Mouse (Mus musculus) midbrain, embryonic 13.5 days (tissue): ENCODE results near the gene Commd3. TPM values are rescaled to one million over a fixed set of nuclear protein-coding genes. Genes with fewer than 3 reads are reported as not detected.

Experiments
- ATAC-seq: fragments of 200-750 bp; cut with Nextera tagmentation; 2 replicates; pipeline ENCODE4 v1.8.0; 2017; ENCODE audit warnings: mild to moderate bottlenecking, moderate TSS enrichment, moderate library complexity
- H3K27ac ChIP-seq: fragments of 300-500 bp; sonication (generic); 2 replicates; pipeline ENCODE4 v1.5.1; 2015; ENCODE audit warnings: inconsistent platforms, mild to moderate bottlenecking, moderate library complexity
- H3K27me3 ChIP-seq: fragments of 300-500 bp; sonication (generic); 2 replicates; pipeline ENCODE4 v1.6.1; 2015; ENCODE audit warnings: mild to moderate bottlenecking, inconsistent platforms
- H3K36me3 ChIP-seq: fragments of 300-500 bp; sonication (generic); 2 replicates; pipeline ENCODE4 v1.6.1; 2015; ENCODE audit warnings: mild to moderate bottlenecking, inconsistent platforms
- H3K4me1 ChIP-seq: fragments of 300-500 bp; sonication (generic); replicated peaks from 2 replicates; pipeline ENCODE4 v1.6.1; 2015; ENCODE audit warnings: inconsistent platforms
- H3K4me2 ChIP-seq: fragments of 300-500 bp; sonication (generic); replicated peaks from 2 replicates; pipeline ENCODE4 v1.6.1; 2015; ENCODE audit warnings: moderate library complexity, mild to moderate bottlenecking, inconsistent platforms
- H3K4me3 ChIP-seq: fragments of 300-500 bp; sonication (generic); replicated peaks from 2 replicates; pipeline ENCODE4 v1.5.1; 2015; ENCODE audit warnings: mild to moderate bottlenecking, inconsistent platforms
- H3K9ac ChIP-seq: fragments of 300-500 bp; sonication (generic); replicated peaks from 2 replicates; pipeline ENCODE4 v1.6.1; 2015; ENCODE audit warnings: mild to moderate bottlenecking, inconsistent platforms
- H3K9me3 ChIP-seq: fragments of 300-500 bp; sonication (generic); 2 replicates; pipeline ENCODE4 v1.6.1; 2016; ENCODE audit warnings: mild to moderate bottlenecking, inconsistent platforms
- WGBS: fragments of 180-500 bp; shearing (Covaris S2); methylation state at CpG from one replicate; pipeline ENCODE4 v1.1.7; 2015; 5-methylcytosine and 5-hydroxymethylcytosine counted together
- polyA plus RNA-seq: library from polyadenylated mRNA; unstranded; fragments of >200 nt; fragmentation: Nextera tagmentation; extraction: Ambion mirVana; gene quantifications from 2 replicates; pipeline ENCODE4 v1.2.1, GENCODE M21; 2015

The Commd3 gene
- polyA plus RNA-seq, 1 experiment from 2014 or later, result 189 TPM

DNA sequence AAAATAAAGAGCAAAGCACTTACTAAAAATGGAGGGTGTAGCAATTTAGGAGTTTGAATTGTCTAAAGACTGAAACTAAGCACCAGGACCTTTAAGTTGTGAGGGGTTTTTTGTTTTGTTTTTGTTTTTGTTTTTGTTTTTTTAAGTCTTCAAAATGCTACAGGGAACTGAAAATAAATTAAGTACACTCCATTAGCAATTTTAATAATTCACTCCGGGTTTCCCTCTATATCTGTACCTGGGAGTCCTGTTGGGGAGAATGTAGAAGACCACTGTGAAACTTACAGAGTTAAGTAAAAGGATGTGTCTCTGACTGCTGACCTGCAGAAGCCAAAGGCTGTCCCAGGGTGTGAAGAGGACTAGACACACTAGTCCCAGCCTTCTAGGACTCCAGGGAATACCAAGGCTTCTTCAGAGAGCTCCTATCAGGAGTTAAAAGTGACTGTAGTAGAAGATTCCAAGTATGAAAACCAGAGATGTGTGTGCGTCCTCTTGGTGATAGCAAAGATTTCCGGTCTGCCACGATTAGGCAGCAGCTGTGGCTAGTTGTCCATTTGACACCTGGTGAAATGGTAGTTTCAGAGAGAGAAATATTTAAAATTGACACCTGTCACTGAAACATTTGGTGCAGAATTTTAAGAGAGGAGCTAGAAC is 25.5 kb downstream of the Commd3 start:
- no peak overlapping the region for H3K4me3 ChIP-seq
- peaks cover 80% of the 10 kb centered on the region for H3K27me3 ChIP-seq
- H3K4me2 ChIP-seq, result no peak overlapping the region
- no peaks in the 10 kb centered on the region for H3K9me3 ChIP-seq
- H3K4me1 ChIP-seq, result peaks cover 27% of the 10 kb centered on the region
- no peak overlapping the region for H3K9ac ChIP-seq
- H3K27ac ChIP-seq, result no peak overlapping the region
- no peak for ATAC-seq
- 2% methylated on average over 4 of the region's 4 CpGs for WGBS
- no peaks in the 10 kb centered on the region for H3K36me3 ChIP-seq

GRCm38 (mm10) chr2:18698663-18699385 is 26.6 kb downstream of the Commd3 start:
- peak; percentile 49 for ATAC-seq
- peaks cover 79% of the 10 kb centered on the region for H3K27me3 ChIP-seq

GRCm38 (mm10) chr2:18699401-18699990 is 27.3 kb downstream of the Commd3 start:
- 2% methylated on average over 11 of the region's 11 CpGs for WGBS
- no peak overlapping the region for H3K9ac ChIP-seq
- no peaks in the 10 kb centered on the region for H3K9me3 ChIP-seq
- no peak for ATAC-seq
- H3K4me2 ChIP-seq, result 0 out of 2 replicates have a peak overlapping the region, but pooled peaks have one; percentile 17
- H3K27ac ChIP-seq, result no peak overlapping the region
- peaks cover 17% of the 10 kb centered on the region for H3K4me1 ChIP-seq
- H3K36me3 ChIP-seq, result no peaks in the 10 kb centered on the region
- peaks cover 82% of the 10 kb centered on the region for H3K27me3 ChIP-seq
- H3K4me3 ChIP-seq, result 0 out of 2 replicates have a peak overlapping the region, but pooled peaks have one; percentile 19

More at GRCm38 (mm10) chr2:18698663-18699385, 26.6 kb downstream of the Commd3 start:
- Histone ChIP-seq H3K4me2 (peak overlapping the region; percentile 17; the same call in 1 of the 2 replicates), H3K4me1 (peaks cover 23% of the 10 kb centered on the region), H3K36me3 (no peaks in the 10 kb centered on the region), H3K4me3 (peak overlapping the region; percentile 19; the same call in 1 of the 2 replicates), H3K27ac (no peak overlapping the region), H3K9me3 (no peaks in the 10 kb centered on the region), H3K9ac (no peak overlapping the region)
- WGBS, result under 1% methylated on average over 56 of the region's 56 CpGs

DNA sequence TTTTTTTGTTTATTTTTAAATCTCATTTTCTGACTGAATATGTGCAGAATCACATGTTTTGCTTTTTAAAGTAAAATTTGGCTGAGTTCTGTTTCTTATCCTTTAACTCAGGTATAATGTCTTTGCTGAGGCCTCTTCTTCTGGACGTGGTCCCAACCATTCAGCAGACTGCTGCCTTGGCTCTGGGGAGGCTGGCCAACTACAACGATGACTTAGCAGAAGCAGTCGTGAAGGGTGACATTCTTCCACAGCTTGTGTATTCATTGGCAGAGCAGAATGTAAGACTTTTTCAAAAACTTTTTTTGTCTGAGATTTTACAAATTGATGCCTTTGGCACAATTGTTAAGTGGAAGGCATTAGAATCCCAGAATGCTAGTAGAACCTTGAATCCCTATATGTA is 38.2 kb downstream of the Commd3 start:
- H3K36me3 ChIP-seq, result no peaks in the 10 kb centered on the region
- H3K4me2 ChIP-seq, result no peak overlapping the region
- ATAC-seq, result no peak
- H3K9me3 ChIP-seq, result no peaks in the 10 kb centered on the region
- H3K4me1 ChIP-seq, result no peaks in the 10 kb centered on the region
- no peak overlapping the region for H3K9ac ChIP-seq
- WGBS, result 76% methylated on average over 3 of the region's 3 CpGs
- H3K27ac ChIP-seq, result no peak overlapping the region
- H3K27me3 ChIP-seq, result peaks cover 5% of the 10 kb centered on the region
- H3K4me3 ChIP-seq, result no peak overlapping the region

DNA sequence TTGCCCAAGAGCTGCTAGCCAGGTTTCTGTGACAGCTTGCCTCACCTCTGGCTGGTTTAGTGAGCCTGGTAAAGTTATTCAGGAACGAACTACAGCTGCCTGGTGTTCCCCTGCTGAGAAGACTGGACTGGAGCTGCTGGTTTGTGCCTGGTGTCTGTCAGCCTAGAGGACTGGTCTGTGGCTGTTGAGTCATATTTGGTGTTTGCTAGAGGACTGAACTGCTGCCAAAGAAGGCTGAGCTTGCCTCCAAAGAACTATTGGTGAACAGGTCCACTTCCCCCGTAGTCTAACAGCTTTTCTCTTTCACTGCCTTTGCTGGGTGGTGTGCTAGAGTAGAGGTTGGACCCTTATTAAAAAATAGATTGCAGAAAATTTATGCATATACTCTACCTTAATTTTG is 40.9 kb downstream of the Commd3 start:
- Histone ChIP-seq H3K27me3 (no peaks in the 10 kb centered on the region), H3K36me3 (no peaks in the 10 kb centered on the region), H3K9me3 (no peaks in the 10 kb centered on the region), H3K4me1 (no peaks in the 10 kb centered on the region), H3K4me2 (no peak overlapping the region), H3K9ac (no peak overlapping the region), H3K4me3 (no peak overlapping the region), H3K27ac (no peak overlapping the region)
- no peak for ATAC-seq
- WGBS, result 72% methylated on average over 2 of the region's 2 CpGs

- Histone ChIP-seq H3K27me3 (no peaks in the 10 kb centered on the region), H3K36me3 (no peaks in the 10 kb centered on the region), H3K9ac (no peak overlapping the region), H3K4me3 (no peak overlapping the region), H3K9me3 (no peaks in the 10 kb centered on the region), H3K27ac (no peak overlapping the region), H3K4me2 (no peak overlapping the region), H3K4me1 (no peaks in the 10 kb centered on the region)
- WGBS, result 79% methylated on average over 3 of the region's 3 CpGs
- no peak for ATAC-seq
Observed at GRCm38 (mm10) chr2:18714337-18714736, 42.2 kb downstream of the Commd3 start.

DNA sequence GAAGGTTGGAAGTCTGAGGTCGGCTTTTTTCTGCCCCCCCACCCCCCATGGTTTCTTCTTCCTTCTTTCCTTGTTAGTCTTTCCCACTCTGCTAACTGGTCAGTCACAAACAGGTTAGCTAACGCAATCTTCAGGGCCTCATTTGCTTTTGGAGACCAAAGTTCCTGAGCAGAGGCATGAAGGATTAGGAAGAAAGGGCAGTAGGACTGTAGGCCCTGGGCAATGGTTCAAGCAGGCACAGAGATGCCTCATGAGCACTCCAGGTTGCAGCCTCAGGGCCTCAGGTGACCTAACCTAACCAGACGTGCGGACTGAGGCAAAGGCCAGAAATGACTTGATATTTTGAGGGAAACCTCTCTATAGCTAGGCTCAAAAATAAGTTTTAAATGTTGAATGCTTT is 46.3 kb downstream of the Commd3 start:
- no peak for ATAC-seq
- H3K27ac ChIP-seq, result no peak overlapping the region
- no peaks in the 10 kb centered on the region for H3K4me1 ChIP-seq
- no peak overlapping the region for H3K9ac ChIP-seq
- no peak overlapping the region for H3K4me2 ChIP-seq
- H3K27me3 ChIP-seq, result no peaks in the 10 kb centered on the region
- WGBS, result 84% methylated on average over 4 of the region's 4 CpGs
- no peak overlapping the region for H3K4me3 ChIP-seq
- no peaks in the 10 kb centered on the region for H3K9me3 ChIP-seq
- no peaks in the 10 kb centered on the region for H3K36me3 ChIP-seq

- Histone ChIP-seq H3K4me2 (no peak overlapping the region), H3K27me3 (0 out of 2 replicates have a peak, but pooled peaks cover 2% of the 10 kb centered on the region), H3K27ac (no peak overlapping the region), H3K36me3 (no peaks in the 10 kb centered on the region), H3K9me3 (no peaks in the 10 kb centered on the region), H3K4me3 (no peak overlapping the region), H3K4me1 (no peaks in the 10 kb centered on the region), H3K9ac (no peak overlapping the region)
- 62% methylated on average over 3 of the region's 3 CpGs for WGBS
- ATAC-seq, result no peak
Observed at GRCm38 (mm10) chr2:18722208-18722830, 50.1 kb downstream of the Commd3 start.

GRCm38 (mm10) chr2:18724462-18724861 is 52.3 kb downstream of the Commd3 start:
- Histone ChIP-seq H3K27ac (no peak overlapping the region), H3K4me3 (no peak overlapping the region), H3K36me3 (no peaks in the 10 kb centered on the region), H3K9me3 (no peaks in the 10 kb centered on the region), H3K9ac (no peak overlapping the region), H3K4me2 (no peak overlapping the region), H3K27me3 (0 out of 2 replicates have a peak, but pooled peaks cover 6% of the 10 kb centered on the region), H3K4me1 (no peaks in the 10 kb centered on the region)
- no peak for ATAC-seq
- 92% methylated on average over 1 of the region's 1 CpGs for WGBS

Other genes starting within 250 kb of the Commd3 start
- 33.9 and 34.2 TPM in 2 replicates for gene Bmi1, start 4.6 kb downstream of the Commd3 start, polyA plus RNA-seq
- 0.24 and 0.28 TPM in 2 replicates for gene Spag6, start 21.6 kb downstream of the Commd3 start, polyA plus RNA-seq